11 mouse cellular contexts compared by ENCODE assay signal in the genomic region with DNA sequence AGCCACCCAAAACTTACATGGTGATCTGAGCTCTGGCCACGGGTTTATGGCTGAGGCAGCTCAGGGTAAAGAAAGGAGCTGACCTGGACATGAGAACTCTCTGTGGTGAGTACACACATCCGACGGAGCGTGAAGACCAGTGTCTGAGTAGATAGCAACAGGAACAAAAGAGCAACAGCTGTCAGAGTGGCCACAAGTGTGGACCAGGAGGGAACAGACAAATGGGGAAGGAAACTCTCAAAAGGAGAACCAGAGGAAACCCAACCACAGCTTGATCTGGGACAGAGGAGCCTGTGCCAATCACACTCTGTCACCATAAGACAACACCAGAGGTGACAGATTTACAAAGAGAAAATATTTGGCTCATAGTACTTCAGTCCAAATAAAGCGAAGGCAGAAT. TPM values are rescaled to one million over a fixed set of nuclear protein-coding genes. Genes with fewer than 3 reads are reported as not detected.
DNase-seq lines count a peak whose midpoint lies in the region; ATAC-seq and TF ChIP-seq lines count a peak whose summit lies in the region.
"Had no signal": no experiment of that assay in that cellular context is flagged by ENCODE, and none has a peak within 500 bp of the region (broad histone marks: within the 10 kb centered on the region; RNA-seq: fewer than 3 reads in every experiment).

No protein-coding gene starts in this region.

- peak; percentile 37 for DNase-seq in kidney, adult 2 months
- DNase-seq in midbrain, embryonic 11.5 days (ENCODE audit: low spot score, missing footprints): peak; percentile 28
- no peak for DNase-seq in midbrain, embryonic 10.5 days (ENCODE audit: low spot score)
- DNase-seq in splenic B cell, adult 2 months (ENCODE audit: low read depth, low spot score): peak; percentile 44
- DNase-seq in forebrain, embryonic 11.5 days (ENCODE audit: low spot score): no peak
- no peak for DNase-seq in urinary bladder, adult 18-20 months (ENCODE audit: low spot score in 2 of 2)
- DNase-seq: layer of hippocampus, postnatal 36 days had no signal

- H3K27ac ChIP-seq in kidney, adult 2 months (ENCODE audit: insufficient read depth, low read depth, low read length): no peak overlapping the region
- H3K27ac ChIP-seq in kidney, embryonic 14.5 days (ENCODE audit: low read depth, low read length): no peak overlapping the region
- no peak overlapping the region for H3K27ac ChIP-seq in midbrain, embryonic 11.5 days (ENCODE audit: low read depth, low read length)
- no peak overlapping the region for H3K27ac ChIP-seq in midbrain, embryonic 10.5 days (replicated peaks)
- H3K27ac ChIP-seq in forebrain, embryonic 11.5 days (ENCODE audit: low read depth, low read length): no peak overlapping the region
- H3K27ac ChIP-seq: forebrain, embryonic 15.5 days; hindbrain, postnatal 0 days had no signal

- H3K4me3 ChIP-seq in kidney, adult 2 months (ENCODE audit: insufficient read depth, low read depth, low read length): no peak overlapping the region
- no peak overlapping the region for H3K4me3 ChIP-seq in kidney, embryonic 14.5 days (ENCODE audit: low read length)
- no peak overlapping the region for H3K4me3 ChIP-seq in midbrain, embryonic 11.5 days (ENCODE audit: low read depth, low read length)
- H3K4me3 ChIP-seq in midbrain, embryonic 10.5 days: no peak overlapping the region
- H3K4me3 ChIP-seq in forebrain, embryonic 11.5 days (ENCODE audit: low read depth, low read length): no peak overlapping the region
- H3K4me3 ChIP-seq: forebrain, embryonic 15.5 days had no signal

- TF ChIP-seq POLR2A in kidney, adult 2 months (IDR thresholded peaks at IDR 0.05; ENCODE audit: low read depth, low read length): no peak

- H3K36me3 ChIP-seq in kidney, adult 2 months (ENCODE audit: control insufficient read depth, insufficient read depth, low read length): no peaks in the 10 kb centered on the region
- no peaks in the 10 kb centered on the region for H3K36me3 ChIP-seq in kidney, embryonic 14.5 days (ENCODE audit: control insufficient read depth, insufficient read depth, low read length)
- no peaks in the 10 kb centered on the region for H3K36me3 ChIP-seq in midbrain, embryonic 11.5 days (ENCODE audit: control insufficient read depth, insufficient read depth, low read length)
- H3K36me3 ChIP-seq in midbrain, embryonic 10.5 days: peaks cover 3% of the 10 kb centered on the region
- H3K36me3 ChIP-seq in splenic B cell, adult 2 months (ENCODE audit: control insufficient read depth, insufficient read depth, low read length, poor library complexity, severe bottlenecking): no peaks in the 10 kb centered on the region
- H3K36me3 ChIP-seq in forebrain, embryonic 11.5 days (ENCODE audit: control insufficient read depth, insufficient read depth, low read length): no peaks in the 10 kb centered on the region

- no peak overlapping the region for H3K4me2 ChIP-seq in kidney, embryonic 14.5 days (replicated peaks; ENCODE audit: low read depth, low read length)
- no peak overlapping the region for H3K4me2 ChIP-seq in midbrain, embryonic 11.5 days
- no peak overlapping the region for H3K4me2 ChIP-seq in forebrain, embryonic 11.5 days (ENCODE audit: low read depth, low read length, severe bottlenecking)
- H3K4me2 ChIP-seq: forebrain, embryonic 15.5 days had no signal

- peaks cover 13% of the 10 kb centered on the region; the same call in 1 of the 2 replicates for H3K4me1 ChIP-seq in kidney, adult 2 months (ENCODE audit: control insufficient read depth, insufficient read depth, low read length)
- H3K4me1 ChIP-seq in kidney, embryonic 14.5 days (ENCODE audit: control insufficient read depth, insufficient read depth, low read length): no peaks in the 10 kb centered on the region
- no peaks in the 10 kb centered on the region for H3K4me1 ChIP-seq in midbrain, embryonic 11.5 days (ENCODE audit: control insufficient read depth, insufficient read depth, low read length)
- peaks cover 23% of the 10 kb centered on the region for H3K4me1 ChIP-seq in midbrain, embryonic 10.5 days
- no peaks in the 10 kb centered on the region for H3K4me1 ChIP-seq in forebrain, embryonic 11.5 days (replicated peaks; ENCODE audit: control insufficient read depth, insufficient read depth, low read length)

- 36% methylated on average over 5 of the region's 5 CpGs for WGBS in kidney, adult 2 months
- 31% methylated on average over 5 of the region's 5 CpGs for WGBS in kidney, embryonic 14.5 days
- WGBS in midbrain, embryonic 11.5 days: 57% methylated on average over 5 of the region's 5 CpGs
- 63% methylated on average over 5 of the region's 5 CpGs for WGBS in midbrain, embryonic 10.5 days
- 77% methylated on average over 5 of the region's 5 CpGs for WGBS in forebrain, embryonic 11.5 days

- no peak for TF ChIP-seq CTCF in kidney, adult 2 months (conservative IDR thresholded peaks at IDR 0.05; ENCODE audit: insufficient read depth, insufficient read length, low read depth, low read length)

- no peaks in the 10 kb centered on the region for H3K9me3 ChIP-seq in kidney, embryonic 14.5 days (ENCODE audit: control insufficient read depth, low read length)
- no peaks in the 10 kb centered on the region for H3K9me3 ChIP-seq in midbrain, embryonic 11.5 days (ENCODE audit: control insufficient read depth, low read length)
- H3K9me3 ChIP-seq in midbrain, embryonic 10.5 days (replicated peaks): no peaks in the 10 kb centered on the region
- no peaks in the 10 kb centered on the region for H3K9me3 ChIP-seq in forebrain, embryonic 11.5 days (ENCODE audit: control insufficient read depth, low read length)
- H3K9me3 ChIP-seq: forebrain, embryonic 15.5 days had no signal

- no peak for ATAC-seq in kidney, embryonic 14.5 days (ENCODE audit: low FRiP score, low TSS enrichment)
- ATAC-seq in midbrain, embryonic 11.5 days (ENCODE audit: low FRiP score): no peak
- peak; percentile 87 for ATAC-seq in common myeloid progenitor, adult 5-6 weeks (replicated peaks; ENCODE audit: low read depth, poor library complexity, severe bottlenecking)
- ATAC-seq in forebrain, embryonic 11.5 days (replicated peaks; ENCODE audit: low FRiP score): no peak
- ATAC-seq: forebrain, embryonic 15.5 days; hindbrain, postnatal 0 days had no signal

- H3K27me3 ChIP-seq in kidney, adult 2 months (replicated peaks; ENCODE audit: control insufficient read depth, insufficient read depth, low read length): no peaks in the 10 kb centered on the region
- no peaks in the 10 kb centered on the region for H3K27me3 ChIP-seq in kidney, embryonic 14.5 days (ENCODE audit: control insufficient read depth, insufficient read depth, low read length)
- no peaks in the 10 kb centered on the region for H3K27me3 ChIP-seq in midbrain, embryonic 11.5 days (ENCODE audit: control insufficient read depth, insufficient read depth, low read length)
- H3K27me3 ChIP-seq in midbrain, embryonic 10.5 days (ENCODE audit: low read depth, poor library complexity, severe bottlenecking): no peaks in the 10 kb centered on the region
- H3K27me3 ChIP-seq in splenic B cell, adult 2 months (ENCODE audit: control insufficient read depth, insufficient read depth, low read length, poor library complexity, severe bottlenecking): no peaks in the 10 kb centered on the region
- no peaks in the 10 kb centered on the region for H3K27me3 ChIP-seq in forebrain, embryonic 11.5 days (ENCODE audit: control insufficient read depth, insufficient read depth, low read length)
- H3K27me3 ChIP-seq: forebrain, embryonic 15.5 days had no signal

- H3K9ac ChIP-seq in kidney, embryonic 14.5 days (ENCODE audit: low read depth, low read length): no peak overlapping the region
- H3K9ac ChIP-seq in midbrain, embryonic 11.5 days (ENCODE audit: low read length): no peak overlapping the region
- no peak overlapping the region for H3K9ac ChIP-seq in forebrain, embryonic 11.5 days (ENCODE audit: low read length)
- H3K9ac ChIP-seq: forebrain, embryonic 15.5 days had no signal

RNA-seq across cellular contexts. Expression of a gene that starts 17.9 kb away (rescaled TPM):
- 4.9 and 5.6 TPM in 2 replicates for polyA plus RNA-seq in kidney, adult 2 months (2012; rRNA removed)
- 4.8 and 7.9 TPM in 2 replicates for polyA plus RNA-seq in kidney, embryonic 14.5 days (2014; fragmentation: Nextera tagmentation; extraction: Ambion mirVana)
- 13.5 and 13.8 TPM in 2 replicates for polyA plus RNA-seq in midbrain, embryonic 11.5 days (2014; fragmentation: Nextera tagmentation; extraction: Ambion mirVana)
- 6.9 and 11.4 TPM in 2 replicates for polyA plus RNA-seq in midbrain, embryonic 10.5 days (2016; fragmentation: Nextera tagmentation; extraction: Ambion mirVana)
- total RNA-seq in common myeloid progenitor, adult 5-6 weeks (2017): 2.0 and 2.3 TPM in 2 replicates
- 17.7 and 19.5 TPM in 2 replicates for polyA plus RNA-seq in forebrain, embryonic 11.5 days (2014; fragmentation: Nextera tagmentation; extraction: Ambion mirVana)

Comparison
In these comparisons a context has a peak if more than half of its experiments do, and no peak if none do; other contexts are left out.
1. DNase-seq: peak in kidney, adult 2 months (single experiment), midbrain, embryonic 11.5 days (single experiment) and splenic B cell, adult 2 months (single experiment); none in midbrain, embryonic 10.5 days (single experiment), forebrain, embryonic 11.5 days (single experiment) and urinary bladder, adult 18-20 months (0 of 2).